Mouse (Mus musculus) Patski (cell line): ENCODE data around the gene S100pbp. TPM values are rescaled to one million over a fixed set of nuclear protein-coding genes. Genes with fewer than 3 reads are reported as not detected.

Source experiments
- ATAC-seq: fragments of 100-300 bp; one replicate; pipeline ENCODE4 v1.8.0; 2021
- CTCF ChIA-PET: fragments of 350-600 bp; sonication (Branson Sonifier 250); formaldehyde crosslinking; loops from one replicate; lab custom pipeline; 2022; ENCODE audit warnings: inconsistent platforms; lab: Charles Lee
- POLR2A ChIA-PET: fragments of 350-600 bp; sonication (Branson Sonifier 250); formaldehyde crosslinking; loops from one replicate; lab custom pipeline; 2022; ENCODE audit warnings: antibody characterized with exemption, inconsistent platforms; lab: Charles Lee
- DNase-seq: peaks from one replicate; pipeline ENCODE4 v3.0.0-alpha.2; 2011; ENCODE audit warnings: low read depth, low spot score
- H3K27me3 ChIP-seq: fragments of 371-371 bp; one replicate; pipeline ENCODE4 v1.5.1; 2021
- CTCF ChIP-seq: fragments of 100-300 bp; IDR thresholded peaks from one replicate; pipeline ENCODE4 v1.5.1; 2021
- in situ Hi-C: fragments of 300-500 bp; cut with MboI; formaldehyde crosslinking; loops from 3 replicates; pipeline ENCODE4 v1.11.1; 2018; ENCODE audit warnings: low pct_unique_long_range_greater_than_20kb, mixed read lengths
- polyA plus RNA-seq: library from polyadenylated mRNA; unstranded; gene quantifications from one replicate; pipeline ENCODE4 v1.2.3, GENCODE M21; 2021

S100pbp gene
- polyA plus RNA-seq, 1 experiment from 2014 or later = 20.2 TPM

GRCm38 (mm10) chr4:129107348-129107899 is 82.1 kb downstream of the S100pbp start:
- H3K27me3 ChIP-seq = peaks cover 7% of the 10 kb centered on the region
- in situ Hi-C loops = loop anchor here (25.0 kb wide), 1 partner anchor 495 kb away; the partner anchor contains the start of genes Tlr12 and Zscan20
- ChIA-PET POLR2A (no interaction called here), CTCF (interaction anchor here (1.6 kb wide), 1 partner anchor 10 kb away, joined by 4 read pairs; no protein-coding TSS in a partner anchor)
- ATAC-seq = no peak
- DNase-seq = no peak
- no peak for TF ChIP-seq CTCF

GRCm38 (mm10) chr4:129106073-129106472 is 83.5 kb downstream of the S100pbp start:
- in situ Hi-C loops = loop anchor here (25.0 kb wide), 1 partner anchor 494 kb away; the partner anchor contains the start of genes Tlr12 and Zscan20
- POLR2A ChIA-PET = no interaction called here

GRCm38 (mm10) chr4:129105356-129105755 is 84.2 kb downstream of the S100pbp start, which contains the start of gene Tmem54:
Gene Tmem54, plus strand, starts transcription at chr4:129105548.
- H3K27me3 ChIP-seq = peaks cover 7% of the 10 kb centered on the region
- POLR2A ChIA-PET = no interaction called here
- CTCF ChIA-PET = no interaction called here
- in situ Hi-C loops = loop anchor here (25.0 kb wide), 1 partner anchor 493 kb away; the partner anchor contains the start of genes Tlr12 and Zscan20
- TF ChIP-seq CTCF = no peak
- ATAC-seq (no peak), DNase-seq (no peak)

More at GRCm38 (mm10) chr4:129106073-129106472, 83.5 kb downstream of the S100pbp start:
- peaks cover 7% of the 10 kb centered on the region for H3K27me3 ChIP-seq
- ATAC-seq (no peak), DNase-seq (no peak)
- CTCF ChIA-PET = interaction anchor here (1.6 kb wide), 1 partner anchor 9 kb away, joined by 4 read pairs; no protein-coding TSS in a partner anchor
- TF ChIP-seq CTCF = no peak

- DNase-seq (no peak), ATAC-seq (no peak)
- TF ChIP-seq CTCF = no peak
- H3K27me3 ChIP-seq = peaks cover 7% of the 10 kb centered on the region
- POLR2A ChIA-PET = interaction anchor here (0.6 kb wide), 1 partner anchor 52 kb away, joined by 3 read pairs; no protein-coding TSS in a partner anchor
- in situ Hi-C loops = loop anchor here (25.0 kb wide), 1 partner anchor 490 kb away; the partner anchor contains the start of genes Tlr12 and Zscan20
- CTCF ChIA-PET = interaction anchor here (1.6 kb wide), 1 partner anchor 9 kb away, joined by 5 read pairs; no protein-coding TSS in a partner anchor
These were observed 87.2 kb downstream of the S100pbp start for GRCm38 (mm10) chr4:129102133-129102829.

Other genes starting within 250 kb of the S100pbp start
- 18.0 TPM for gene Azin2, start 227.3 kb downstream of the S100pbp start, polyA plus RNA-seq
- 64.2 TPM for gene Ak2, start 197.8 kb downstream of the S100pbp start, polyA plus RNA-seq
- gene Rnf19b, start 131.5 kb downstream of the S100pbp start, polyA plus RNA-seq = 31.4 TPM
- gene Tmem54, start 84.2 kb downstream of the S100pbp start, polyA plus RNA-seq = not detected
- gene Hpca, start 67.7 kb downstream of the S100pbp start, polyA plus RNA-seq = not detected
- gene Fndc5, start 52.7 kb downstream of the S100pbp start, polyA plus RNA-seq = not detected
- gene Yars, start within 50 bp of the S100pbp start, polyA plus RNA-seq = 63.0 TPM
- gene C77080, start 71.7 kb upstream of the S100pbp start, polyA plus RNA-seq = 47.3 TPM
- gene Sync, start 97.9 kb upstream of the S100pbp start, polyA plus RNA-seq = 4.9 TPM
- gene Rbbp4, start 145.6 kb upstream of the S100pbp start, polyA plus RNA-seq = 150 TPM
- gene Zbtb8os, start 146.0 kb upstream of the S100pbp start, polyA plus RNA-seq = 68.4 TPM
- gene Zbtb8a, start 188.4 kb upstream of the S100pbp start, polyA plus RNA-seq = 3.3 TPM